Mouse (Mus musculus): ENCODE measurements around the gene Hk2.

- TF ChIP-seq CTCF (IDR thresholded peaks at IDR 0.05; ENCODE audit: extremely low read depth, insufficient read depth, low read length) (no peak), POLR2A (IDR thresholded peaks at IDR 0.05; ENCODE audit: extremely low read depth, insufficient read depth, low read length) (no peak)
Measured at GRCm38 (mm10) chr6:82765261-82765660, 9.0 kb downstream of the Hk2 start.

Data from cortical plate, adult 2 months (tissue).